Mouse (Mus musculus) heart, embryonic 10.5 days (tissue): ENCODE data around the gene Mastl. TPM values are rescaled to one million over a fixed set of nuclear protein-coding genes. Genes with fewer than 3 reads are reported as not detected.
A peak's percentile ranks its signal among the peaks of the same experiment; 100 is the strongest.

Source experiments
- DNase-seq: peaks from one replicate; pipeline ENCODE4 v3.0.0-alpha.2; 2017; ENCODE audit warnings: low spot score
- H3K27ac ChIP-seq: fragments of 300-500 bp; sonication (generic); 2 replicates; pipeline ENCODE4 v1.5.1; 2016; ENCODE audit warnings: mild to moderate bottlenecking
- H3K27me3 ChIP-seq: fragments of 300-500 bp; sonication (generic); 2 replicates; pipeline ENCODE4 v1.6.1; 2016; ENCODE audit warnings: mild to moderate bottlenecking; ENCODE audit not compliant: poor library complexity, insufficient read depth, severe bottlenecking
- H3K36me3 ChIP-seq: fragments of 300-500 bp; sonication (generic); 2 replicates; pipeline ENCODE4 v1.6.1; 2016; ENCODE audit warnings: mild to moderate bottlenecking, moderate library complexity
- H3K4me1 ChIP-seq: fragments of 300-500 bp; sonication (generic); 2 replicates; pipeline ENCODE4 v1.6.1; 2016; ENCODE audit warnings: mild to moderate bottlenecking
- H3K4me3 ChIP-seq: fragments of 300-500 bp; sonication (generic); 2 replicates; pipeline ENCODE4 v1.5.1; 2016; ENCODE audit warnings: mild to moderate bottlenecking, moderate library complexity
- H3K9me3 ChIP-seq: fragments of 300-500 bp; sonication (generic); 2 replicates; pipeline ENCODE4 v1.6.1; 2016; ENCODE audit warnings: mild to moderate bottlenecking, moderate library complexity
- WGBS: fragments of 180-500 bp; shearing (Covaris S2); methylation state at CpG from one replicate; pipeline ENCODE4 v1.1.7; 2016; 5-methylcytosine and 5-hydroxymethylcytosine counted together
- polyA plus RNA-seq: library from polyadenylated mRNA; unstranded; fragments of >200 nt; fragmentation: Nextera tagmentation; extraction: Ambion mirVana; gene quantifications from 2 replicates; pipeline ENCODE4 v1.2.1, GENCODE M21; 2016

The Mastl gene
- polyA plus RNA-seq = 11.6 and 12.0 TPM in 2 replicates

DNA sequence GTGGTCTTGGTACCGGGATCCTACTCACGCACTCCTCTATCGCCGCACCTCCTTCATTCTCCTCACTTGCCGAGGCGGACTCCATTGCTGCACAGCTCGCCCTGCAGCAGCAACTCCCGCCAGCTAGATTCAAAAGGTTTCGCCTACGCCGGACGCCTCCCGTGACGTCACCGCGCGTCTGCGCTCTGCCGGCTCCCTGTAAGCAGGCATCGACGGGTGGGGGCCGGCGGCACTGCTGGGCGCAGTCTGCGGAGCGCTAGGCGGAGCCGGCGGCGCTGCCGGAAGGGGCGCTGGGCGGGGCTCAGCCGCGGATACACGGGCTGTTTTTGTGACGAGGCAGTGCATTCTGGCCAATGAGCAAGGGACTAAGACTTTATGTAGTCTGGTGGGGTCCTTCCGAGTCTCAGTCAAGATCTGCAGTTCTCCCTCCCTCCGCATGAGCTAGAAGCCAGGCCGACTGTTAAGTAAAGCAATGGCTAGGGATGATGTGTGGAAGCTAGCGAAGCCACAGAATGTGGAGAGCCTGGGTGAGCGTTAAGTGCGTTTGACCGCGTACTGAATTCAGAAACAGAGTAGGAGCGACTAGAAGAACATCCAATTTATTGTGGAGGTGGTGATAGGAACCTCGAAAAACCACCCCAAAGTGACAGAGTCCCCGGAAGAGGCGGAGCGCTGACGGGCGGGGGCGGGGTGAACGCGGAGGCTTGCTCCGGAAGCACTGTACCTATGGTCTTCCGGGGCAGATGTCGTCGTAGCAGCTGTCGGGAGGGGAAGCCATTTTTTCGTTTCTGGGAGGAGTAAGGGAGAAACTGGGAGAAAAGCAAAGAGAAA is at the start of gene Mastl, which contains the start of gene Yme1l1:
Gene Mastl, minus strand, starts transcription at position 248 of the 831 bp plus-strand sequence.
Gene Yme1l1, plus strand, starts transcription at position 593 of the 831 bp plus-strand sequence.
- WGBS = under 1% methylated on average over 61 of the region's 61 CpGs
- peak; percentile 98 for DNase-seq
- peaks cover 9% of the 10 kb centered on the region for H3K36me3 ChIP-seq
- H3K27ac ChIP-seq = peak within 1 kb of the TSS; percentile 93
- no peaks in the 10 kb centered on the region for H3K27me3 ChIP-seq
- H3K9me3 ChIP-seq = no peaks in the 10 kb centered on the region
- peaks cover 18% of the 10 kb centered on the region for H3K4me1 ChIP-seq
- peak within 1 kb of the TSS; percentile 76 for H3K4me3 ChIP-seq

DNA sequence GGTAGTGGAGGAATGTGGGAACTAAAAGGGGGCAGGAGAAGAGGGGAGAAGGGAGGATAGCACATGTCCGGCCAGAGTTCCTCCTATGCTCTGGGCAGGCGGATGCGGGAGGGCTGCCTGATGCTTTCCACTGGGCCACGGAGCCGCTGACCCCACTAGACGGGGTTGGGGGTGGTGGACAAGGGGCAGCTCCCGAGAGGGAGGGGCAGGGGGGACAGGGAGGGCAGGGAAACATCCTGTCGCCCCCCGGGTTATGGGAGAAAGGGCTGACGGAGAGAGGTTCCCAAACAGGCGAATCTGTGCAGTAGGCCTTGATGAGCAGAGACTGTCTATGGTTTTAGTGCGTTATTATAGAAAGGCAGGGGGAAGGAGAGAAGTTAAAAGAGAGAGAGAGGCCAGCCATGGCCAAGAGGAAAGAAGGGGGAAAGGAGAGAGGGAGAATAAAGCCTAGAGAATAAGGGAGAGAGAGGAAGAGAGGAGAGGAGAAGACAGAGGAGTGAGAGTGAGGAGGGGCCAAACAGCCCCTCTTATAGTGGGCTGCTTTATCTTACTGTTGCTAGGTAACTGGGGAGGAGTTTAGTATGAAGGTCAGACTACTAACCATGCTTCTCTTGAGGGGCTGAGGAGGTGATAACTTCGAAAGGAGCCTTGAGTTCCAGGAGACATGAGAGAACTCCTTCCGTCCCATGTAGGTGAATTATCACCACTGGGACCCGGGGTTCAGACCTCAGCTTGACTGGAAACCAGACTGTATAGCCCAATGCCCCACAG is 47.3 kb upstream of the Mastl start:
- peaks cover 8% of the 10 kb centered on the region for H3K4me1 ChIP-seq
- no peak overlapping the region for H3K4me3 ChIP-seq
- H3K27ac ChIP-seq = no peak overlapping the region
- no peak for DNase-seq
- peaks cover 16% of the 10 kb centered on the region for H3K36me3 ChIP-seq
- WGBS = 49% methylated on average over 15 of the region's 15 CpGs
- no peaks in the 10 kb centered on the region for H3K27me3 ChIP-seq
- no peaks in the 10 kb centered on the region for H3K9me3 ChIP-seq

DNA sequence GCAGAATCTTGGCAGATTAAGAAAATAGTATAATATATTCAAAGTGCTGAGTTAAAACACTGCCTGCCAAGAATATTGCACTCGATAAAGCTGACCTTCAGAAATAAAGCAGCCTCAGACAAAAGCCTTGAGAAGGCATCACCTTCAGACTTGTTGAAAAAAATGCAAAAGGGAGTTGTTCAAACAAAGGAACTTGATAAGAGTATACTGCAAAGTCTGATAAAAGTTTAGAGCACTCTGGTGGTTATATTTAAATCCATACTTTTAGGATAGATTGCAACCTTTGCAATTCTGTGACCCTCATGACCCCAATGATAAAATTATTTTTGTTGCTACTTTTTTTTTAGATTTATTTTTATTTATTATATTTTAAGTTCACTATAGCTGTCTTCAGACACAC is 45.2 kb upstream of the Mastl start:
- 84% methylated on average over 1 of the region's 1 CpGs for WGBS
- peaks cover 8% of the 10 kb centered on the region for H3K4me1 ChIP-seq

DNA sequence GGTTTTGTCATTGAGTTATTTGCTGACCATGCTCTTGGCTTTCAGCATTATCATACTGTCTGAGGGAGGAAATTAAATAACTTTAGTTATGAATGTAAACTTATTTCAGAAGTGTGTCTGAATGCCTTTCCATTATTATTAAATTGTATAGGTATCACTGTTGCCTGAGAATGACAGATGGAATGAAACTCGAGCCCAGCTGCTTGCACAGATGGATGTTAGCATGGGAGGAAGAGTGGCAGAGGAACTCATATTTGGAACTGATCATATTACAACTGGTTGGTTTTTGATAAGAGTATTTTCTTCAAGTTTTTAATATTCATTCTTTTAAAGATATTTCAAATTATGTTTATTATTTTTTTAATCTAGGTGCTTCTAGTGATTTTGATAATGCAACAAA is 38.5 kb upstream of the Mastl start:
- H3K27me3 ChIP-seq = no peaks in the 10 kb centered on the region
- H3K4me3 ChIP-seq = no peak overlapping the region
- H3K4me1 ChIP-seq = no peaks in the 10 kb centered on the region
- peaks cover 87% of the 10 kb centered on the region for H3K36me3 ChIP-seq
- no peaks in the 10 kb centered on the region for H3K9me3 ChIP-seq
- H3K27ac ChIP-seq = no peak overlapping the region
- 80% methylated on average over 1 of the region's 1 CpGs for WGBS
- no peak for DNase-seq

More for the DNA sequence above, 45.2 kb upstream of the Mastl start:
- Histone ChIP-seq H3K9me3 (no peaks in the 10 kb centered on the region), H3K27ac (no peak overlapping the region), H3K36me3 (peaks cover 30% of the 10 kb centered on the region), H3K27me3 (no peaks in the 10 kb centered on the region), H3K4me3 (no peak overlapping the region)
- no peak for DNase-seq

DNA sequence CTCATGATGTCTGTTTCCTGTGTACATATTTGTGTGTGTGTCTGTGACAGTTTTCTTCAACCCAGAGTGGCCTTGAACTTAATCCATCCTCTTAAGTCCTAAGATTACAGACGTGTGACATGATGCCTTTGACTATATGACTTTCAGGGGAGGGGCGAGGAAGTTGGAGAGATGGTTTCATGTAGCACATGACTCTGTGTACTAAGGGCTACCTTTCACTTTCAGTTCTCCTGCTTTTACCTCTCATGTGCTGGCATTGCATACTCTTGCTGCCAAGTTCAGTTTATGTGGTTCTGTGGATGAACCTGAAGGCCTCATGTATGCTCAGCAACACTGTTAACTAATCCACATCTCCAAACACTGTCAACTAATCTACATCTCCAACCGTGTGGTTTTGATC is 16.5 kb upstream of the Mastl start:
- 78% methylated on average over 3 of the region's 3 CpGs for WGBS
- no peak for DNase-seq
- Histone ChIP-seq H3K4me1 (no peaks in the 10 kb centered on the region), H3K27ac (no peak overlapping the region), H3K36me3 (peaks cover 87% of the 10 kb centered on the region), H3K9me3 (no peaks in the 10 kb centered on the region), H3K4me3 (no peak overlapping the region), H3K27me3 (no peaks in the 10 kb centered on the region)

DNA sequence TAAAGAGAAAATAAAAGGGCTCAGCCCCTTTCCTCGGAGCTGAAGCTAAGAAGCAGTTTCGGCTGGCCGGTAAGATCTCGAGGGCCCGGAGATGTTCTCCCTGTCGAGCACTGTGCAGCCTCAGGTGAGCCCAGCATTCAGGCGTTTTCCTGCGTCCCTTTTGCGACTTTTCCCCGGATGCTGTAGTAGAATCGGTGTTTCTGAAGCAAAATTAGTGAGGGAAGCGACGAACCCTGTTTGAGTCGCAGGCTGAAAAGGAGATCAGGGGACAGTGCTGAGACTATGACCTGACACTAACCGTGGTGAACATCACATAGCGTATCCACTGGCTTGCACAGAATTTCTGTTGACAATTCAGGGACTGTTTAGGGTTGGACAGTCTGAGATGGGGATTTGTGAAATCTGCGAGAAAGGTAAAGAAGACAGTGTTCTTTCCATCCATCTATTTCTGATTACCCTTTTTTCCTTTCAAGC is 821 bp upstream of the Mastl start:
- Histone ChIP-seq H3K27me3 (no peaks in the 10 kb centered on the region), H3K4me3 (peak overlapping the region; percentile 76), H3K9me3 (no peaks in the 10 kb centered on the region), H3K27ac (peak overlapping the region; percentile 93), H3K36me3 (peaks cover 16% of the 10 kb centered on the region), H3K4me1 (peaks cover 18% of the 10 kb centered on the region)
- no peak for DNase-seq
- WGBS = under 1% methylated on average over 17 of the region's 17 CpGs

DNA sequence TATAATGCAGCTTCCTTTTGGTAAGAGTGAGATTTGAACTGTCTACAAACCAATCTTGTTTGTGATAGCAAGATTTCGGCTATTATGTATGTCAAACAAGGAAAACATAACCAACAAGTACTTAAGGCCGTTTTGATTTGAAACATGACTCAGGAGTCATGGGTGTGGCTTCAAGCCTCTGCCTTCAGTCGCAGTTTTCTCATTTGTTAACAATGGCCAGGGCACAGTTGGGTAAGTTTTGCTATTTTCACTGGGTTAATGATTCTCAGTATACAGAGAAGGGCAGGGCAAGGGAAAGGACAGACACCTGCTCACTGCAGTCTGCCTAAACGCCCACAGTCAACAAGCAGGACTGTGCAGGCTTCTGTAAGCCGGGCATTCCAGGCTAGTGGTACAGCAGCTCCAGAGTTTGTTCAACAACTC is 614 bp downstream of the Mastl start:
- Histone ChIP-seq H3K4me1 (peaks cover 18% of the 10 kb centered on the region), H3K27me3 (no peaks in the 10 kb centered on the region), H3K27ac (peak overlapping the region; percentile 93), H3K36me3 (peaks cover 11% of the 10 kb centered on the region), H3K4me3 (peak overlapping the region; percentile 76), H3K9me3 (no peaks in the 10 kb centered on the region)
- no peak for DNase-seq
- WGBS = 7% methylated on average over 5 of the region's 5 CpGs

DNA sequence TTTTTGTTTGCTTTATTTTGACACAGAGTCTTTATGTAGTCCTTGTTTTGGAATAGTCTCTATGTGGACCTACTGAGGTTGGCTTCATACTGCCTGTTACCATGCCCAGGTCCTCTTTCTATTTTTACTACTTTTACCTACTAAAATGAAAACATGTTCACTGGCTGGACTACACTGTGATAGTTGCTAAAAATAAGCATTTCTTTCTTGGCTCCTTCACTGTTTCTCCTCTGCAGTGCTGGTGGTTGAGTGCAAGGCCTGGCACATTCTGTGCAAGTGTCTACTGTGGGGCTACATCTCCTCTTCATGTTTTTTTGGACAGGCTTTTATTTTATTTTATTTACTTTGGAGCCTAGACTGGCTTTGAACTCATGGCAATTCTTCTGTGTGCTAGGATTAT is 36.3 kb downstream of the Mastl start:
- H3K4me1 ChIP-seq = no peaks in the 10 kb centered on the region
- H3K9me3 ChIP-seq = no peaks in the 10 kb centered on the region
- peaks cover 37% of the 10 kb centered on the region for H3K36me3 ChIP-seq
- no peak overlapping the region for H3K27ac ChIP-seq
- no peak overlapping the region for H3K4me3 ChIP-seq
- no peaks in the 10 kb centered on the region for H3K27me3 ChIP-seq
- no peak for DNase-seq

DNA sequence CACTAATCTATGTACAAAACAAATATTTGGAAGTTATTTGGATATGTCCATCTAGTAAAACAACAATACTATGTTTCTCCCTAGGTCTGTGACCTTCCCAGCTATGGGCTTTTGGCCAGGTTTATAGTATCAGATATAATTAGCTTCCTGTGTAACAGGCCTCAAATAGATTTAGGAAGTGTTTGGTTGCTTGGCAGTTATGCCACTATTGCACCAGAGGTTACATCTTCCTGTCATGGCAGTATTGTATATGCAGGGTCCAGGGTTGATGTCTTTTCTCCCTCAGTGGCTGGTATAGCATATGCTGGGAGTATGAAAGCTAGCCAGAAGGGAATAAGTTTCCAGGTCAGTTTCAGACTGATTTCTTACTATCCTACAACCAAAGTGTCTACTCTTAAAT is 53.6 kb downstream of the Mastl start:
- no peak overlapping the region for H3K4me3 ChIP-seq
- H3K9me3 ChIP-seq = no peaks in the 10 kb centered on the region
- no peaks in the 10 kb centered on the region for H3K4me1 ChIP-seq
- DNase-seq = no peak
- H3K27me3 ChIP-seq = no peaks in the 10 kb centered on the region
- H3K36me3 ChIP-seq = peaks cover 14% of the 10 kb centered on the region; the same call in 1 of the 2 replicates
- H3K27ac ChIP-seq = no peak overlapping the region

DNA sequence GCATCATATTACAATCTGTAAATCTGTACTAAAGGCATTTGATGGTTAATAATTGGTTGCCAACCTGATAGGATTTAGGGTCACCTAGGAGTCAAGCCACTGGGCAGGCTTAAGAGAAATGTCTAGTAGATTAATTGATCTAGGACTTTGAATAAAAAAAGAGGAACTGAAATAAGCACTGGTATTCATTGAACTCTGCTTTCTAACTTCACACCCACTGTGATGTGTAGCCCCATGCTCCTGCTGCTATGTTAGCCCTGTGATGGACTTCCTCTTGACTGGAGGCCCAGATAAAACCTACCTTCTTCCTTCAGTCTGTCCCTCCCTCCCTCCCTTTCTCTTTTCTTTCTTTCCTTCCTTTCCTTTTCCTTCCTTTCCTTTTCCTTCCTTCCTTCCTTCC is 58.8 kb downstream of the Mastl start:
- H3K4me3 ChIP-seq = no peak overlapping the region
- H3K36me3 ChIP-seq = peaks cover 41% of the 10 kb centered on the region
- DNase-seq = no peak

DNA sequence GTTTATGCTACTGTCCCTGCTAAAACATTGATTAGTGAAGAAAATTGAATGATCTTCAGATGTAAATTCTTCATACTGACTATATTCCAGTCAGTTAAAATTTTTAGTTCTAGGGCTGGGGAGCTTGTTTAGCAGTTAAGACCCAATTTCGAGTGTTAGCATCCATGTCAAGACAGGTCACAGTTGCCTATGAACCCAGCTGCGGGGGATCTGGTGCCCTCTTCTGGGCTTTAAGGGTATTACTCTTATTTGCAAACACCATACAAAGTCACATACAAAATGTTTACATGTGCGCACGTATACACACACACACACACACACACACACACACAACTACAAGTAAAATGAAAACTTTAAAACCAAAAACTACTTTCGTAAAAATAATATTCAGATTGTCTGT is 63.6 kb downstream of the Mastl start:
- no peak overlapping the region for H3K27ac ChIP-seq
- H3K4me3 ChIP-seq = no peak overlapping the region
- H3K4me1 ChIP-seq = no peaks in the 10 kb centered on the region
- no peak for DNase-seq
- H3K36me3 ChIP-seq = peaks cover 65% of the 10 kb centered on the region
- no peaks in the 10 kb centered on the region for H3K27me3 ChIP-seq
- no peaks in the 10 kb centered on the region for H3K9me3 ChIP-seq
- 49% methylated on average over 5 of the region's 5 CpGs for WGBS

More for the DNA sequence above, 58.8 kb downstream of the Mastl start:
- Histone ChIP-seq H3K9me3 (no peaks in the 10 kb centered on the region), H3K4me1 (no peaks in the 10 kb centered on the region), H3K27me3 (no peaks in the 10 kb centered on the region), H3K27ac (no peak overlapping the region)

DNA sequence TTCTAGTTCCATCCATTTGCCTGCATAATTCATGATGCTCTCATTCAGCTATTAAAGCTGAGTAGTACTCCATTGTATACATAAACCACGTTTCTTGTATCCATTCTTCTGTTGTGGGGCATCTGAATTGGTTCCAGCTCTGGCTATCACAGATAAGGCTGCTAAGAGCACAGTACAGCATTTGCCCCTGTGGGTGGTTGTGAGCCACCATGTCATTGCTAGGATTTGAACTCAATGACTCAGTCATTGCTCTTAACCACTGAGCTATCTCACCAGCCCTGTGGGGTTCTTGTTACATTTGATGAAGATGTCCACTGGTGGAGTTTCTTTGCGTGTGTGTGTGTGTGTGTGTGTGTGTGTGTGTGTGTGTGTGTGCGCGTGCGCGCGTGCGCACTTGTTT is 71.3 kb downstream of the Mastl start:
- H3K4me3 ChIP-seq = no peak overlapping the region
- no peaks in the 10 kb centered on the region for H3K4me1 ChIP-seq
- H3K36me3 ChIP-seq = peaks cover 57% of the 10 kb centered on the region
- 92% methylated on average over 8 of the region's 8 CpGs for WGBS
- no peaks in the 10 kb centered on the region for H3K27me3 ChIP-seq
- no peak for DNase-seq
- H3K27ac ChIP-seq = no peak overlapping the region
- H3K9me3 ChIP-seq = no peaks in the 10 kb centered on the region

DNA sequence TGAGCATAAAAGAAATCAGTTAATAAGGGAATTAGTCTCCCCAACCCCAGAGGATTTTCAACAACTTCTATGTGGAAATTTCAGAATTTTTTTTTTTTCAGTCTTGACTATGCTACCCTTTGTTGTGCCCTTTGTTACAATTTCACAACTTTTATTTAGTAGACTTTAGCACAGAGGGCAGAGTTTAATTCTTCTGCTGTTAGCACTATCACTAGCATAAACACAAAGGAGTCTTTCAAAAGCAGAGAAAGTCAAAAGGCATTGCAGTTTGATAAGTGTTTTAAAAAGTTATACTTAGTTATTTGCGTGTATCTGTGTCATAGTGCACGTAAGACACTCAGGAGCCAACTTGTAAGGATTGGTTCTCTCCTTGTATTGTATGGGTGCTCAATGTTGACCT is 77.2 kb downstream of the Mastl start:
- 89% methylated on average over 2 of the region's 2 CpGs for WGBS
- peaks cover 63% of the 10 kb centered on the region for H3K36me3 ChIP-seq
- no peak for DNase-seq

More for the DNA sequence above, 77.2 kb downstream of the Mastl start:
- Histone ChIP-seq H3K9me3 (no peaks in the 10 kb centered on the region), H3K27ac (no peak overlapping the region), H3K4me1 (no peaks in the 10 kb centered on the region), H3K4me3 (no peak overlapping the region), H3K27me3 (no peaks in the 10 kb centered on the region)
